Mouse (Mus musculus) myocyte (in vitro differentiated cells): Measurements from ENCODE around the gene Caln1.

ENCODE experiments used
- CEBPB ChIP-seq: IDR thresholded peaks from 2 replicates; pipeline ENCODE4 v1.6.1; 2011; ENCODE audit warnings: mild to moderate bottlenecking, moderate library complexity; ENCODE audit not compliant: poor library complexity, insufficient read depth, severe bottlenecking
- E2F4 ChIP-seq: IDR thresholded peaks from one replicate; pipeline ENCODE4 v1.6.1; 2011; ENCODE audit warnings: mild to moderate bottlenecking, control low read depth, moderate library complexity; ENCODE audit not compliant: insufficient read depth
- MAX ChIP-seq: IDR thresholded peaks from one replicate; pipeline ENCODE4 v1.6.1; 2011; ENCODE audit warnings: low read depth, mild to moderate bottlenecking, control low read depth
- MYOD1 ChIP-seq, 3 experiments: IDR thresholded peaks; one replicate each; pipeline ENCODE4 v1.6.1; 2011; ENCODE audit warnings: control low read depth in 2 of 3, low read depth in 2 of 3, mild to moderate bottlenecking in 2 of 3, moderate library complexity in 1 of 3; ENCODE audit not compliant: insufficient read length in 2 of 3, control insufficient read depth in 1 of 3
- MYOG ChIP-seq, 3 experiments: IDR thresholded peaks; one replicate each; pipeline ENCODE4 v1.6.1; 2011; ENCODE audit warnings: control low read depth in 2 of 3, low read depth in 2 of 3, mild to moderate bottlenecking in 2 of 3; ENCODE audit not compliant: insufficient read length in 2 of 3, control insufficient read depth in 1 of 3, insufficient read depth in 1 of 3
- POLR2A ChIP-seq: IDR thresholded peaks from one replicate; pipeline ENCODE4 v1.6.1; 2011; ENCODE audit warnings: low read depth, mild to moderate bottlenecking, control low read depth, moderate library complexity; ENCODE audit not compliant: insufficient read length
- POLR2AphosphoS2 ChIP-seq: IDR thresholded peaks from one replicate; pipeline ENCODE4 v1.6.1; 2011; ENCODE audit warnings: low read depth, control low read depth; ENCODE audit not compliant: insufficient read length
- REST ChIP-seq: IDR thresholded peaks from one replicate; pipeline ENCODE4 v1.6.1; 2011; ENCODE audit warnings: mild to moderate bottlenecking, control low read depth, moderate library complexity; ENCODE audit not compliant: insufficient read depth, insufficient read length
- TCF3 ChIP-seq: IDR thresholded peaks from one replicate; pipeline ENCODE4 v1.6.1; 2011; ENCODE audit warnings: low read depth, control low read depth; ENCODE audit not compliant: insufficient read length

DNA sequence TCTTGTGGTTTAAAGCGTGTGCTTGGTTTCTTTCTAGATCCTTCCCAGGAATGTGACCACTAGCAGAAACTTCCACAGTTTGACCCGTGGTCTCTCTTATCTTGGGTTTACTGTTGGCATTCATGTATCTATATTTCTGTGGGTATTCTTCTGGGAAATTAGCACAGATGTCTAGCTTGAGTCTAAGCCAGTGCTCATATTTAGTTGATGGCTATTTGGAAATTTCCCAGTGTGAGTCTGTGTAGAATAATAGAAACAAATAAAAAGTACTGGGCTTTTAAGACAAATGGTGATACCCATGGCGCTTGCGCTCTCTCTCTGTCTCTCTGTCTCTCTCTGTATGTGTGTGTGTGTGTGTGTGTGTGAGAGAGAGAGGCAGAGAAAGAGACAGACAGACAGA, 330.2 kb downstream of the Caln1 start:
- TF ChIP-seq POLR2A (no peak), MAX (no peak), E2F4 (no peak), POLR2AphosphoS2 (no peak), REST (no peak), MYOG (IDR thresholded peaks at IDR 0.05; ENCODE audit: control insufficient read depth in 1 of 3, insufficient read depth in 1 of 3, insufficient read length in 2 of 3, low read depth in 2 of 3) (no peak), MYOD1 (IDR thresholded peaks at IDR 0.05; ENCODE audit: control insufficient read depth in 1 of 3, insufficient read length in 2 of 3, low read depth in 2 of 3) (no peak), CEBPB (no peak), TCF3 (no peak)
